Mouse (Mus musculus) olfactory bulb, adult 2 months (tissue): ENCODE measurements around the gene Eri2.

Experiments used
- CTCF ChIP-seq: fragments of 200-500 bp; IDR thresholded peaks from 2 replicates; pipeline ENCODE4 v1.5.1; 2012; ENCODE audit warnings: low read depth, mild to moderate bottlenecking, low read length, moderate library complexity; ENCODE audit not compliant: insufficient read depth
- POLR2A ChIP-seq: fragments of 200-500 bp; IDR thresholded peaks from 2 replicates; pipeline ENCODE4 v1.6.1; 2012; ENCODE audit warnings: mild to moderate bottlenecking, low read depth, low read length, moderate library complexity; ENCODE audit not compliant: insufficient read depth

GRCm38 (mm10) chr7:119795311-119795710 is 1.5 kb upstream of the Eri2 start:
- TF ChIP-seq POLR2A (no peak), CTCF (no peak)
